Mouse (Mus musculus): ENCODE data around the gene Gm10234. TPM values are rescaled to one million over a fixed set of nuclear protein-coding genes. Genes with fewer than 3 reads are reported as not detected.

The Gm10234 gene
- total and polyA plus RNA-seq, 3 experiments = not detected

- Histone ChIP-seq H3K4me3 (no peak overlapping the region), H3K27me3 (ENCODE audit: control insufficient read depth, insufficient read depth, low read length) (no peaks in the 10 kb centered on the region), H3K27ac (no peak overlapping the region), H3K9ac (ENCODE audit: low read depth, low read length) (no peak overlapping the region), H3K79me2 (replicated peaks; ENCODE audit: control insufficient read depth, insufficient read depth, low read length) (no peaks in the 10 kb centered on the region), H3K36me3 (ENCODE audit: control insufficient read depth, insufficient read depth, low read length) (no peaks in the 10 kb centered on the region), H3K4me1 (ENCODE audit: control insufficient read depth, insufficient read depth, low read length) (no peaks in the 10 kb centered on the region)
- intact Hi-C loops (cut with DNase I) = no loop called here
- 74% methylated on average over 4 of the region's 4 CpGs for WGBS
- TF ChIP-seq POLR2A (IDR thresholded peaks at IDR 0.05; ENCODE audit: insufficient read depth, low read depth, low read length) = no peak
- DNase-seq = no peak
Observed at GRCm38 (mm10) chr6:95371811-95372210, 49.9 kb downstream of the Gm10234 start.

Other genes with a start within 250 kb of the Gm10234 start
- 1 to 10 TPM; 2.2 to 2.4 TPM for gene Kbtbd8, start 204.9 kb upstream of the Gm10234 start, total RNA-seq (2021)
- 0.45 and 1.1 TPM in 2 replicates for gene Kbtbd8, start 204.9 kb upstream of the Gm10234 start, polyA plus RNA-seq (2012; rRNA removed)